10 mouse cellular contexts compared by ENCODE assay signal in genomic region chr12:106939381-106939780, GRCm38 (mm10).
A peak's percentile ranks its signal among the peaks of the same experiment; 100 is the strongest.
DNase-seq lines count a peak whose midpoint lies in the region; ATAC-seq and TF ChIP-seq lines count a peak whose summit lies in the region.
"Had no signal": no experiment of that assay in that cellular context is flagged by ENCODE, and none has a peak within 500 bp of the region (broad histone marks: within the 10 kb centered on the region; RNA-seq: fewer than 3 reads in every experiment).

No protein-coding gene starts in this region.

- H3K9me3 ChIP-seq in heart, embryonic 10.5 days = no peaks in the 10 kb centered on the region
- H3K9me3 ChIP-seq in limb, embryonic 15.5 days = no peaks in the 10 kb centered on the region
- no peaks in the 10 kb centered on the region for H3K9me3 ChIP-seq in midbrain, postnatal 0 days (ENCODE audit: low read length)

- no peaks in the 10 kb centered on the region for H3K36me3 ChIP-seq in heart, adult 2 months (ENCODE audit: control insufficient read depth, insufficient read depth, low read length)
- no peaks in the 10 kb centered on the region for H3K36me3 ChIP-seq in heart, embryonic 10.5 days
- no peaks in the 10 kb centered on the region for H3K36me3 ChIP-seq in limb, embryonic 15.5 days
- no peaks in the 10 kb centered on the region for H3K36me3 ChIP-seq in midbrain, postnatal 0 days (ENCODE audit: insufficient read depth, low read length)
- H3K36me3 ChIP-seq: liver, embryonic 13.5 days had no signal

- 52% methylated on average over 12 of the region's 12 CpGs for WGBS in heart, adult 2 months
- 77% methylated on average over 12 of the region's 12 CpGs for WGBS in heart, embryonic 10.5 days
- 56% methylated on average over 12 of the region's 12 CpGs for WGBS in limb, embryonic 15.5 days
- 79% methylated on average over 12 of the region's 12 CpGs for WGBS in midbrain, postnatal 0 days

- ATAC-seq in limb, embryonic 15.5 days (ENCODE audit: insufficient number of reproducible peaks, low FRiP score, low TSS enrichment, low read depth) = peak; percentile 63
- ATAC-seq in erythroblast, adult 5-6 weeks (replicated peaks; ENCODE audit: low FRiP score, poor library complexity, severe bottlenecking) = no peak
- no peak for ATAC-seq in midbrain, postnatal 0 days (ENCODE audit: low FRiP score)

- no peaks in the 10 kb centered on the region for H3K4me1 ChIP-seq in heart, adult 2 months (ENCODE audit: control insufficient read depth, insufficient read depth, low read length)
- 0 out of 2 replicates have a peak, but pooled peaks cover 5% of the 10 kb centered on the region for H3K4me1 ChIP-seq in heart, embryonic 10.5 days
- peaks cover 13% of the 10 kb centered on the region for H3K4me1 ChIP-seq in limb, embryonic 15.5 days
- H3K4me1 ChIP-seq in midbrain, postnatal 0 days (ENCODE audit: insufficient read depth, low read length) = no peaks in the 10 kb centered on the region
- H3K4me1 ChIP-seq: liver, embryonic 13.5 days had no signal

- H3K4me2 ChIP-seq in limb, embryonic 15.5 days = peak overlapping the region; percentile 2; the same call in 1 of the 2 replicates
- no peak overlapping the region for H3K4me2 ChIP-seq in midbrain, postnatal 0 days (ENCODE audit: low read depth, low read length, poor library complexity, severe bottlenecking)
- H3K4me2 ChIP-seq: liver, embryonic 13.5 days had no signal

- H3K27ac ChIP-seq in heart, adult 2 months = no peak overlapping the region
- no peak overlapping the region for H3K27ac ChIP-seq in heart, embryonic 10.5 days
- 0 out of 2 replicates have a peak overlapping the region, but pooled peaks have one; percentile 33 for H3K27ac ChIP-seq in limb, embryonic 15.5 days
- no peak overlapping the region for H3K27ac ChIP-seq in midbrain, postnatal 0 days (ENCODE audit: low read depth, low read length)
- H3K27ac ChIP-seq: liver, embryonic 13.5 days had no signal

- peak; percentile 21 to 29 for DNase-seq in heart, adult 2 months
- DNase-seq in heart, embryonic 10.5 days (ENCODE audit: low spot score) = no peak
- peak; percentile 48 to 60 for DNase-seq in cerebellum, adult 18-20 months
- DNase-seq in gastrocnemius, postnatal 10 days = peak; percentile 18
- no peak for DNase-seq in spleen, postnatal 4 days (ENCODE audit: low spot score in 2 of 2)
- DNase-seq in midbrain, postnatal 0 days (ENCODE audit: low spot score) = no peak
- DNase-seq: liver, embryonic 13.5 days had no signal

- no peak overlapping the region for H3K9ac ChIP-seq in heart, adult 2 months (ENCODE audit: low read depth, low read length)
- H3K9ac ChIP-seq in limb, embryonic 15.5 days = no peak overlapping the region
- no peak overlapping the region for H3K9ac ChIP-seq in midbrain, postnatal 0 days (replicated peaks; ENCODE audit: low read length, poor library complexity, severe bottlenecking)
- H3K9ac ChIP-seq: liver, embryonic 13.5 days had no signal

- intact Hi-C loops in heart, adult 2 months (cut with DNase I) = no loop called here

- TF ChIP-seq EP300 in heart, adult 2 months (IDR thresholded peaks at IDR 0.05; ENCODE audit: insufficient read depth, low read depth, low read length) = no peak

- H3K79me2 ChIP-seq in heart, adult 2 months (replicated peaks; ENCODE audit: control insufficient read depth, insufficient read depth, low read length) = no peaks in the 10 kb centered on the region

- H3K27me3 ChIP-seq in heart, adult 2 months (ENCODE audit: control insufficient read depth, insufficient read depth, low read length) = no peaks in the 10 kb centered on the region
- H3K27me3 ChIP-seq in heart, embryonic 10.5 days (ENCODE audit: insufficient read depth, poor library complexity, severe bottlenecking) = 0 out of 2 replicates have a peak, but pooled peaks cover 5% of the 10 kb centered on the region
- H3K27me3 ChIP-seq in limb, embryonic 15.5 days = no peaks in the 10 kb centered on the region
- H3K27me3 ChIP-seq in midbrain, postnatal 0 days (ENCODE audit: insufficient read depth, low read length) = no peaks in the 10 kb centered on the region
- H3K27me3 ChIP-seq: CH12.LX; liver, embryonic 13.5 days had no signal

- TF ChIP-seq POLR2A in heart, adult 2 months (IDR thresholded peaks at IDR 0.05; ENCODE audit: insufficient read depth, low read depth, low read length) = no peak

- H3K4me3 ChIP-seq in heart, adult 2 months = no peak overlapping the region
- H3K4me3 ChIP-seq in heart, embryonic 10.5 days = no peak overlapping the region
- H3K4me3 ChIP-seq in limb, embryonic 15.5 days = no peak overlapping the region
- H3K4me3 ChIP-seq in midbrain, postnatal 0 days (ENCODE audit: low read depth, low read length) = no peak overlapping the region
- H3K4me3 ChIP-seq: liver, embryonic 13.5 days had no signal

- TF ChIP-seq CTCF in heart, adult 2 months (IDR thresholded peaks at IDR 0.05) = no peak
- no peak for TF ChIP-seq CTCF in midbrain, postnatal 0 days (IDR thresholded peaks at IDR 0.05)

Comparison
In these comparisons a context has a peak if more than half of its experiments do, and no peak if none do; other contexts are left out.
1. DNase-seq: peak in heart, adult 2 months (2 of 2), cerebellum, adult 18-20 months (2 of 2) and gastrocnemius, postnatal 10 days (single experiment); none in heart, embryonic 10.5 days (single experiment), spleen, postnatal 4 days (0 of 2) and midbrain, postnatal 0 days (single experiment).